Comparison of ENCODE assay signal across 12 mouse cellular contexts in genomic region chr3:135928184-135928583, GRCm38 (mm10).
DNase-seq lines count a peak whose midpoint lies in the region; ATAC-seq and TF ChIP-seq lines count a peak whose summit lies in the region.
"Had no signal": no experiment of that assay in that cellular context is flagged by ENCODE, and none has a peak within 500 bp of the region (broad histone marks: within the 10 kb centered on the region; RNA-seq: fewer than 3 reads in every experiment).

No protein-coding gene starts in this region.

- no peak overlapping the region for H3K9ac ChIP-seq in CH12.LX (ENCODE audit: insufficient read depth, low read depth)
- H3K9ac ChIP-seq: hindbrain, embryonic 14.5 days; liver, embryonic 13.5 days had no signal

- no peak for ATAC-seq in Patski
- no peak for ATAC-seq in cerebellum, adult (ENCODE audit: insufficient number of reproducible peaks, low FRiP score, low TSS enrichment)

- H3K27me3 ChIP-seq in CH12.LX (replicated peaks) = no peaks in the 10 kb centered on the region
- no peaks in the 10 kb centered on the region for H3K27me3 ChIP-seq in Patski
- H3K27me3 ChIP-seq: liver, embryonic 13.5 days had no signal

- peak; percentile 45 for TF ChIP-seq RAD21 in CH12.LX (IDR thresholded peaks at IDR 0.05; ENCODE audit: low read depth, low read length)

- intact Hi-C loops in left cerebral cortex, adult 2 months (cut with DNase I) = no loop called here

- POLR2A ChIA-PET in Patski (lab: Charles Lee) = no interaction called here

- H3K27ac ChIP-seq in left cerebral cortex, adult 2 months = no peak overlapping the region
- H3K27ac ChIP-seq in CH12.LX (ENCODE audit: insufficient read depth, low read depth) = no peak overlapping the region
- H3K27ac ChIP-seq: hindbrain, embryonic 14.5 days; liver, embryonic 13.5 days had no signal

- in situ Hi-C loops in CH12.LX (cut with MboI; ENCODE audit: low pct_ligation_motif_present, low pct_unique_long_range_greater_than_20kb, low sequenced_read_pairs) (no loop called here), Patski (cut with MboI; ENCODE audit: low pct_unique_long_range_greater_than_20kb) (no loop called here)

- no peak for DNase-seq in left cerebral cortex, adult 2 months (ENCODE audit: extremely low spot score in 1 of 2, low spot score in 2 of 2)
- no peak for DNase-seq in left cerebral cortex, adult 11 months (ENCODE audit: low spot score)
- DNase-seq in CH12.LX (ENCODE audit: extremely low read depth) = peak; percentile 46
- DNase-seq in Patski (ENCODE audit: low read depth, low spot score) = no peak
- DNase-seq in naive thymus-derived CD4-positive, alpha-beta T cell, adult 2 months (ENCODE audit: low read depth) = peak; percentile 18
- DNase-seq in layer of hippocampus, adult 9-10 months (ENCODE audit: low spot score) = no peak
- DNase-seq: cerebellum, adult 9-10 months; kidney, postnatal 4 days; liver, embryonic 13.5 days; right cerebral cortex, adult 18-20 months had no signal

- H3K4me1 ChIP-seq in CH12.LX (ENCODE audit: control insufficient read depth in 1 of 2, insufficient read depth in 2 of 2) = no peaks in the 10 kb centered on the region
- H3K4me1 ChIP-seq: liver, embryonic 13.5 days had no signal

- H3K79me2 ChIP-seq in CH12.LX (replicated peaks; ENCODE audit: control insufficient read depth, extremely low read depth, insufficient read depth, poor library complexity, severe bottlenecking) = no peaks in the 10 kb centered on the region

- H3K36me3 ChIP-seq in CH12.LX (replicated peaks in 1 of 2; ENCODE audit: control insufficient read depth in 1 of 2, insufficient read depth in 1 of 2, low read length in 1 of 2) = no peaks in the 10 kb centered on the region
- H3K36me3 ChIP-seq: liver, embryonic 13.5 days had no signal

- no peak for TF ChIP-seq POLR2A in CH12.LX (IDR thresholded peaks at IDR 0.05; ENCODE audit: low read depth, low read length)

- no peak overlapping the region for H3K4me3 ChIP-seq in left cerebral cortex, adult 2 months
- no peak overlapping the region for H3K4me3 ChIP-seq in CH12.LX (replicated peaks in 1 of 3; ENCODE audit: low read depth in 2 of 3, low read length in 2 of 3, poor library complexity in 1 of 3)
- H3K4me3 ChIP-seq: liver, embryonic 13.5 days had no signal

- CTCF ChIA-PET in Patski (lab: Charles Lee) = interaction anchor here (1.3 kb wide), 1 partner anchor 21 kb away, joined by 3 read pairs; no protein-coding TSS in a partner anchor

- peak; percentile 36 for TF ChIP-seq CTCF in left cerebral cortex, adult 2 months (IDR thresholded peaks at IDR 0.05)
- TF ChIP-seq CTCF in CH12.LX (conservative IDR thresholded peaks at IDR 0.05 in 1 of 2, IDR thresholded peaks at IDR 0.05 in 1 of 2; ENCODE audit: low read depth in 2 of 2, low read length in 2 of 2) = peak; percentile 80
- TF ChIP-seq CTCF in Patski (IDR thresholded peaks at IDR 0.05) = peak; percentile 52

- H3K9me3 ChIP-seq in CH12.LX (replicated peaks; ENCODE audit: low read length) = no peaks in the 10 kb centered on the region
- H3K9me3 ChIP-seq: liver, embryonic 13.5 days had no signal

- dilution Hi-C loops in CH12.LX (cut with MboI; ENCODE audit: extremely low pct_ligation_motif_present, extremely low pct_unique_long_range_greater_than_20kb, low sequenced_read_pairs) = no loop called here

- TF ChIP-seq EP300 in CH12.LX (IDR thresholded peaks at IDR 0.05; ENCODE audit: low read length) = no peak

- H3K4me2 ChIP-seq in CH12.LX (ENCODE audit: insufficient read depth, low read depth, poor library complexity, severe bottlenecking) = peak overlapping the region; percentile 52
- H3K4me2 ChIP-seq: hindbrain, embryonic 14.5 days; liver, embryonic 13.5 days had no signal

TF ChIP-seq in CH12.LX, 34 proteins besides CTCF, POLR2A, EP300 and RAD21:
- TF ChIP-seq MYC (IDR thresholded peaks at IDR 0.05; ENCODE audit: low read depth, low read length) (no peak; the same call in 1 of the 2 replicates), SMC3 (IDR thresholded peaks at IDR 0.05; ENCODE audit: low read depth, low read length) (peak; percentile 65), TCF12 (IDR thresholded peaks at IDR 0.05; ENCODE audit: low read depth, low read length) (no peak)
TF ChIP-seq in CH12.LX: peak in this region for 1.

Comparison
In these comparisons a context has a peak if more than half of its experiments do, and no peak if none do; other contexts are left out.
1. DNase-seq: peak in CH12.LX (single experiment) and naive thymus-derived CD4-positive, alpha-beta T cell, adult 2 months (single experiment); none in left cerebral cortex, adult 2 months (0 of 2), left cerebral cortex, adult 11 months (single experiment), Patski (single experiment) and layer of hippocampus, adult 9-10 months (single experiment).
2. Peak in every context shown above with its lines, with median percentiles within 50 percentile points of each other: CTCF ChIP-seq.